Mouse (Mus musculus): ENCODE data around the gene Abca2.

Gene Abca2

DNA sequence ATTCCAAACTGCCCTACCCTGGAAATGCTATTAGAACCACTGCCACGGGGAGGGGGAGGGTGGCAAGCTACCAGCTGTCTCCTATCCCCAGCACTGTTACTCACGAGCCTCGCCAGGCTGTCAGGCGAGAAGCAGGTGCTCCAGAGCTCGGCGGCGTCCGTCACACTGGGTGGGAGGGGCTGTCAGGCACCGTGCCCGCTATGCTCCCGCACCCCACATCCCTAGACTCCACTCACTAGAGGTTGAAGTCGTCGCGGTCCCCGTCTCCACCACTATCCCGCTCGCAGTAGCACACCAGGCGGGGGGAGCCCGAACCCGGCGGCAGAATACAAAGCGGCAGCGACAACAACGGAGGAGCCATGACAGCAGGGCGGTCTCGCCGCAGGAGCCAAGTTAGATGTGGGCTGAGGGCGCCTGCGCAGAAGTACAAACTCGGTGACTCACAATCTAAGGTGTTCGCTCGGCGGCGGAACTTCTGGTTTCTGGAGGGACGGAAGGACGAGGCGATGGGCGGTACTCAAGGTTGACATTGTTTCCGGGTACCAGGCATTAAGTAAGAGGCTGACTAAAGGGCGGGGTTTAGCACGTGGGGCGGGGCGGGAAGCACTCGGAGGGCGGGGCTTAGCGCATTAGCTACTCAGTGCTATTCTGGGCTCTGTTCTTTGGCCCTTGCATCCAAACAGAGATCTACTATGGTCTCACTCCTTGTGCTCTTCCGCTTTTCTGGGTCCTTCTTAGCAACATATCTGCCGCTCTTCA, 32.2 kb downstream of the Abca2 start, which contains the start of gene Paxx:
TSS of gene Paxx (minus strand) at position 544 of the 759 bp plus-strand sequence.
- peak; percentile 98 for DNase-seq (ENCODE audit: low read depth, low spot score)

DNA sequence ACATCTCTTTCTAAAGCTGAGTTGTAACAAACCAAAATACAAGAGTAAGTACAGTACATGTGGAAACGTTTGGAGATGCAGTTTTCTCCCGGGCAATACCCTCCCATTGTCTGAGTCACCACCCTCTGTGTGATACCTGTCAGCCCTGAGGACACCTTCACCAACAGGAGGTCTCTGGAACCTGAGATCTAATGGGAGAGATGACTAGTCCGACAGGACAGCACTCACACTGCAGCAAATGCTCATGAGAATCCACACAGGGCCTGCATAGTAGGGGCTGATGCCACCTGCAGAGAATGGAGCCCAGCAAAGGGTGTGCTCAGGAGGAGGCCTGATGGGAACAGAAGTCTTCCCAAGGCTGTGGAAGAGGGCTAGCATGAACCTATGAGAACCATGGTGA, 32.9 kb downstream of the Abca2 start:
- DNase-seq (ENCODE audit: low read depth, low spot score) = no peak

DNA sequence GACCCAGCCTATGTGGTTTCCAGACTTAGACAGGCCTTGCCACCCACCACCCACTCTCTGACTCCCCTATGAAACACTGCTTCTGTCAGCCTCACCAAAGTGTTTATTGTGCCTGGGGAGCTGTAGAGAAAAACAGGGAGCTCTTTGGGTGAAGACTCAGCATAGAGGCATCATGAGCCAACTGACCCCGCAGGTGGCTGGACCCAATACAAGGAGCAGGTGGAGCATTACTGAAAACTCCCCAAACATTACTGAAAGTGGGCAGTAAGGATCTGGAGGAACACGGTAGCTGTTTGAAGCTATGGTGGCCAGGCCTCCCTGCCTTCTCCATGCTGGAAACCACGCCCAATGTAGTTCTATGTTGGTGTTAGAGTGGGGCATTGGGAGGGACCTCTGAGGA, 35.1 kb downstream of the Abca2 start:
- no peak for DNase-seq (ENCODE audit: low read depth, low spot score)

DNA sequence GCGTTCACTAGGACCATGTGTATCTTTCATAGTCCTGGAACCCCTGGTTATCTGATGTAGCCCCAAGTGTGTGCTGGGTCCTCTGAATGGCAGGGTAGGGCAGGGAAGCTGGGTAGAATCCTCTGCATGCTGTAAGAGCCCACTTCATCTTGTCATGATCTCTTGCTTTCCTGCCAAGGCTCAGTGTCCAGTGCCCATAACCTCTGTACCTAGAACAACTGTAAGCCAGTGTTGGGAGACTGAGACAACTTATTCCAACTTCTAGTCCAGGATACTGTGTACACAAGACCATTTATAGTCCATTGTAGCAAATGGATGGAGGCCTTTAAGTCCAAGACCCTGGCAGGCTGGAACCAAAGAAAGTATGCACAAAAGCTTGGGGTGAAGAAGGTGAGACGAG, 36.8 kb downstream of the Abca2 start:
- DNase-seq (ENCODE audit: low read depth, low spot score) = no peak

DNA sequence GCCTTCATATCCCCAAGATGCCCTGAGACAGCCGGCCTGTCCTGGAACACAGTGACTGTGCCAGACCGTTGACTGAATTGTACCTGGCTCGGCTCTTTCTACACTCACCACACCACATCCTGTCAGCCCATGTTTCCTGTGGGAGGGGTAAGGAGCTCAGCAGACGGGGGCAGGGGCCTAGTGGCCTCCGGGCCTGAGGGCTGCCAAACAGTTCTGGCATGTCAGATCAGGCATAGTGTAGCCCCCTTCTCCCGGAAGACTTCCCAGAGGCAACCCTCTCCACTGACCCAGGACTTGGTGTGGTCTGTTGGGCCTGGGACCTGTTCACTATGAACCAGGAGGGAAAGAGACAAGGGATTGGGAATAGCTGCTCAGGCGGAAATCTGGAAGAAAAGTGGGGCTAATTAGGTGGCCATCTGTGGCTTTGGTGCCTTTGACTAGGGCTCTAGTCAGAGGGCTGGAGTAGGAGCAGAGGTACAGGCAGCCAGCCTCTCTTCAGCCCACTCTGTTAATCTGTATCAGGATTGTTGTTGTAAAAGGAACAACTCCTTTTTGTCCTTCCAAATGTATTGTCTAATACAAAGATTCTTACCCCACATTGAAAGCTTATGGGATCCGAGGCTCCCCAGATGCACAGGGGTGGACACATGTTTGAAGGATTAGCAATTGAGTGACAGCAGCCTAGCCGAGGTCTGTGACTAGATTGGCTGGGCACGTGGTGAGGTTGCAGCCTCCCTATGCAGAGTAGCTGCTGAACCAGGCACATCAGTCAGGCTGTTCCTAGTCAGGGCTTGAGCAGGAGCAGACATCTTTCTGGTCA, 37.5 kb downstream of the Abca2 start:
- no peak for DNase-seq (ENCODE audit: low read depth, low spot score)

DNA sequence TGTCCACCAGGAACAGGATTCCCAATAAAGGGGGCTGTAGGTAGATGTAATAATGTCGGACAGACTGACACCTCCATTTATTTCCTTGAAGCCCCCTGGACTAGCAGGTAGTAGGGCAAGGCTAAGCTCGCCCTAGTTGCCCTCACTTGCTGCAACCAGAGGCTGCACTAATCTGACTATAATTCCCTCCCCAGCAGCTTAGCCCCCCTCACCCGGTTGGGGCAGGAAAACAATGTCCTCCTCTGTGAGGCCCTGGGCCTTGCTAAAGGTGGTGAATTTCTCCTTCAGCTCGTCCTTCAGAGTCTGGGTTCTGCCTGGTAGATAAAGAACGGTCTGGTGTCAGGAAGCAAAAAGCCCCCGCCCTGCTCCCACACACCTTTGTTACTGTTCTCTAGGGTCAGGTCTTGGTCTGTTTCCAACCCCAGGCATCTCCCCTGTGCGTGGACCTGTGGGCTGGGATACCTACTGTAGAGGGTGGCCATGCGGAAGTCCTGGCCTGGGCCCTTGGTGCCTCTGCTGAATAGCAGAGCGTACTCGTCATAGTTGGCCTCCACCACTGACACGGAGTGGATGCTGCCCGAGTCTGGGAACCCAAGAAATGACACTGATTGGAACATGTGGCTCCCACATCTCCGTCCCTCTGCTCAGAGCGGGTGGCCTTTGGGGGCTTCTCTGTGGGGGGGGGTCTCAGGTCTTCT, 39.3 kb downstream of the Abca2 start:
- DNase-seq (ENCODE audit: low read depth, low spot score) = no peak

DNA sequence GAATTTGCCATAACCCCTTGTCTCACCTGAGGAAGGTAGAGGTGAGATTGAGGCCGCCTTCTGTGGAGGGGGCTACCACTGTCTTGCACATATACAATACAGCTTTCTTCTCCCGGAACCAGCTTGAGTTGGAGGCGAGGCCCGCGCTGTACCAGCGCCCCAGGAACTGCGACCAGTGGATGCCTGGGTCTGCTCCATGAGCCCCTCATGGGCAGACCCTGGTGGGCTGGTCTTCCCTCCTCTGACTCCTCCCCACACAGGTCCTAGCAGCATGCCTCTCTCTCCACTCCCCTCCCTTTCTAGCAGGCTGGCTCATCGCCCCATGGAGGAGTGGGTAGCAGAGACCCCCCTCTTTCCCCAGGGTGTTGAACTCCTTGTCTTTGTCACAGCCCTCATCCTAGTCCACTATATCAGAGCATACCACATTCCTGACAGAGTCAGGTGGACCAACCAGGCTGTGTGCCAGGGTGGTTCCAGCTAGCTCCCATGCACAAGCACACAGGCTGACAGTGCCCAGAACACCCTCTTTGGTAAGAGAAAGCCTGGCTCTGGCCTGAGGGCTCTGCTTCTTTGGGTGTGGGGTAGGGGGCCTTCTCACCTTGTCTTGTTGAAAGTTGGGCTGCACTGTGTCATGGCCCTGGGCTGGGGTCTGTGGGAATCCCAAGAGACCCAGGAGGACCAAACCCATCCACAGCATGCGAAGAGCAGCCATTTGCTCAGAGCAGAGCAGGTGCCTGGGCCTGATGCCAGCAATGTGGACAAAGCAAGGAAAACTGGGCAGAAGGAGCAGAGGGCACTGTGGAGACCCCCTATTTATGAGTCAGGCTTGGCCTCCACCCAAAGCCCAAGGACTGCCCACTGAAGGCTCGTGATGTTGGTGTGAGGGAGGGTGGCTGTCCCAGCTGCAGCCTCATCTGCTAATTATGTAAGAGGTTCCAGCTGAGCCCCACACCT, 40.7 kb downstream of the Abca2 start:
- DNase-seq (ENCODE audit: low read depth, low spot score) = peak; percentile 69

DNA sequence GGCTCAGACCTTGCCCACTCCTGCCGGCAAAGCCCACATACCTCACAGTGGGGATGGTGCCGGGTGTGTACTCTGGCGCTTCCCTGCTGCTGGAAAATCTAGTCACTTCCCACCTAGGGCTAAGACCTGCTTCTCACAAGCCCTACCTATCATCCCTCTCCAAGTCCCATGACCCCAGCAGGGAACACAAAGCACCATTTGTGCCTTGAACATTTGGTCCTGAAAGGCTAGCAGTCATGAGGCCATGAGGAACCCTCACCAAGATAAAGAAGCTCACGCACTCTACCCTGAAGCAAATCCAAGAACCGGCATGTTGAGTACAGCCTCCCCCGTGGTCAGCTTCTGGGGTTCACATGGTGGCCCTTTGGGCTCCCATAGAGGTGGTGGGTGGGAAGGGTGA, 41.5 kb downstream of the Abca2 start, which contains the start of gene Ptgds:
TSS of gene Ptgds (minus strand) at position 78 of the 400 bp plus-strand sequence.
- DNase-seq (ENCODE audit: low read depth, low spot score) = no peak

DNA sequence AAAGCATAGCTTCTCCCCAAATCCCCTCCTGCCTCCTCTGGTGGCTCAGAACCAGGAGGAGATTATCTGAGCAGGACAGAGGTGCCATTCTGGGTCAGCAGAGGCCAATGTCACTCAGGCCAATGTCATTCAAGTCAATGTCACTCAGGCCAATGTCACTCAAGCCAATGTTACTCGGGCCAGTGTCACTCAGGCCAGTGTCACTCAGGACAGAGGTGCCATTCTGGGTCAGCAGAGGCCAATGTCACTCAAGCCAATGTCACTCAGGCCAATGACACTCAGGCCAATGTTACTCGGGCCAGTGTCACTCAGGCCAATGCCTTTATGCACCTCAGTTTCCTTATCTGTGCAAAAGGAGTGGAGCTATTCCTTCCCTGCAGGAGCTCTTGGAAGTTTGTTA, 44.0 kb downstream of the Abca2 start:
- DNase-seq (ENCODE audit: low read depth, low spot score) = no peak

DNA sequence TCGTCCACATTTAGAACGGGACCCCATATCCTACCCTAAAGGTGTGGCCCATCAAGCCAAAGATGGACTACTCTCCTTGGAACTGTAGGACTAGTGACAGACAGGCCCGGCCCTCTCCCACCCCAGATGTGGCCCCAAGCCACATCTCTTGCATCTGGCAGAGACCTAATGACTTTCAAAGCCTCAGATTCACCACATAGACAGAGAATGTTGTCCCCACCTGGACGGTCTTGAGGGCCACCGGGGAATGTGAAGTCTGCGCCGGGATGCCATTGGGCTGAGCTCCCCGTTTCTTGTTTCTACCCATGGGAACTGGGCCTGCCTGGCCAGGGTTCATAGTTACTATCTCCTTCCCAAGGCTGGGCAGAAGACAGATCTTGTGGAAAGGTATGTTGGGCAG, 49.0 kb downstream of the Abca2 start:
- no peak for DNase-seq (ENCODE audit: low read depth, low spot score)

DNA sequence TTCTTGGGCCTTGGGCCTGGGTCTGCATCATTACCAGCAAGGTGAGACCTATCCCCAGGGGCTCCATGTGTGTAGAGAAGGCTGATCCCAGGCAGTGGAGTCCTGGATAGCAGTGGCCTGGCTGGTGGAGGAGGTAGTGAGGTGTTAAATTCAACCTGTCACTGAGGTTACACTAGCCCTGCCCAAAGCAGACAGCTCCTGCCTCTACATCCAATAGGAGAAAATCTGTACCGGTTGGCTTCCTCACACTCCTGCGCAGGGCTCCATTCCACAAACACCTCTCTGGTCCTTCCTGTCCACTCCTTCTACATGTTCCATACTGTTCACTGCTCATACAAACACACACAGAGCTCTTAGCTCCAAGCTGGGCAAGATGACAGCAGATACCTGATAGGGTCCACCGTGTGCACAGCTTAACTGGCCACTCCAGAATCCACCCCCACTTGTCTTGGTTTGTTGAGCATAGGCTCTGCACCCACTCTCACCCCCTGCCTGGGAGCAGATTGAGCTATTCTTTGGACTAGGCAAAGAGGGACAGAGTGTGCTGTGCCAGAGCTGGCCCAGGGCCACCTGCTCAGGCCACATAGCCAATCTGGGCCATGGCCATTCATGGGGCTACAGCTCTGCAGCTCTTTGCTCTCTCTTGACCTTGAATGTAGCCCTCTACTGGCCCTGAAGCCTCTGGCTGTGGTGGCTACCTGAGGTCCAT, 49.6 kb downstream of the Abca2 start:
- no peak for DNase-seq (ENCODE audit: low read depth, low spot score)

DNA sequence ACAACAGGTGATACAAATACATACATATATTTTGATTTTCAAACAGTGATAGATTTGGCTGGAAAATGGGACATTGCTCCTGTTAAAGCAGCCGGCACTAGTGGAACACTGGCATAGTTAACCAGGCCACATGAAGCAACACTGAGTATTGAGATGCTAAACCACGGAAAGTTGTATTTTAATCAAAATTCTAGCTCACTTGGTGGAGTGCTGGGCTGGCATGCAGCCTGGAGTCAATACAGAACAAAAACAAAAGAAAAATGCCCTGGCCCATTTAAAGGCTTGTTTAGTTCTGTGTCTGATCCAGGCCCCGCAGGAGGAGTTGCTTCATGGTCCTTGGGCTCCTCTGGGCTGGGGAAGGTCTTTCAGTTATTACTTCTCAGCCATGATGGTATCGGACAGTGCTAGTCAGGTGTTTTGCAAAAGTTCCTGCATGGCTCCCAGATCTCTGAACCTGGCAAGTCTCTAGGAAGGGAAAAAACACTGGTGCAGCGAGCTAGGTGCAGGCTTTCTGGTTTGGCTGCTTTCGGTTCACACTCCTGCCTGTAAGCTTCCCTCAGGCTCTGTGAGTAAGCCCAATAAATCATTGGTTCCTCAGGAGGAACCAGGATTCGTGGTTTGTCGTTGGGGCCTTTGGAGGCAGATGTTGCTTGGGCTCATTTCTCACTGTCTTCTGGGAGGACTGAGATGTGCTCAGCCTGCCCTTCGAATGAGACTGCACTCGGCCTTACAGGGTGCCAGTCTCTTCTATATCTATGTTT, 51.2 kb downstream of the Abca2 start:
- DNase-seq (ENCODE audit: low read depth, low spot score) = no peak

DNA sequence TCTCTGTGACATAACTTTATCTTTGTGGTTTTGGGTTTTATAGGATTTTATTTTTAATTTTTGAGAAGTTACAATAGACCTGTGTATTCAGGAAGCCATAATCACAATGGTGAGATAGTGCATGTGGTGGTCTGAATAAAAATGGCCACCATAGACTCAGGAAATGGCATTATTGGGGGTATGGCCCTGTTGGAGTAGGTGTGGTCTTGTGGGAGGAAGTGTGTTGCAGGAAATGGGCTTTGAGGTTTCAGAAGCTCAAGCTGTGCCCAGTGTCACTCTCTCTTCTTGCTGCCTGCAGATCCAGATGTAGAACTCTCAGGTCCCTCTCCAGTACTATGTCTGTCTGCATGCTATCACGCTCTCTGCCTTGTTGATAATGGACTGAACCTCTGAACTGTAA, 52.0 kb downstream of the Abca2 start:
- no peak for DNase-seq (ENCODE audit: low read depth, low spot score)

DNA sequence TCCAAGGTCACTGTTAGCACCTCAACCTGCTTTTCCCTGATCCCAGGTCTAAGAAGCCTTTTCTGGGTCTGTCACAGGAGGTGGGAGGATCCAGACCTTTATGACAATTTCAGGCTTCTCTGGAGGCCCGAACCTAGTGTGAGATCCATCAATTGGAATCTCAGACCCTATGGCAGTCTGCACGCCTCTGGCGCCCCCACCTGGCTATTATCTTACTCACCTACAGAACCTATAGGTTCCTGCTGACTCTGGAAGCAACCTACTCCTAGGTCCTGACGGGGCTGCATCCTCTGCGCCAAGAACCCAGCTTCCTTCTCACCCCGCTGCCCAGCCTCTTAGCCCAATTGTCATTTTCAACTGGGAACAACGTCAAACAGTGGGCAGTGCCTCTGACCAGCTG, 54.5 kb downstream of the Abca2 start:
- DNase-seq (ENCODE audit: low read depth, low spot score) = no peak

DNA sequence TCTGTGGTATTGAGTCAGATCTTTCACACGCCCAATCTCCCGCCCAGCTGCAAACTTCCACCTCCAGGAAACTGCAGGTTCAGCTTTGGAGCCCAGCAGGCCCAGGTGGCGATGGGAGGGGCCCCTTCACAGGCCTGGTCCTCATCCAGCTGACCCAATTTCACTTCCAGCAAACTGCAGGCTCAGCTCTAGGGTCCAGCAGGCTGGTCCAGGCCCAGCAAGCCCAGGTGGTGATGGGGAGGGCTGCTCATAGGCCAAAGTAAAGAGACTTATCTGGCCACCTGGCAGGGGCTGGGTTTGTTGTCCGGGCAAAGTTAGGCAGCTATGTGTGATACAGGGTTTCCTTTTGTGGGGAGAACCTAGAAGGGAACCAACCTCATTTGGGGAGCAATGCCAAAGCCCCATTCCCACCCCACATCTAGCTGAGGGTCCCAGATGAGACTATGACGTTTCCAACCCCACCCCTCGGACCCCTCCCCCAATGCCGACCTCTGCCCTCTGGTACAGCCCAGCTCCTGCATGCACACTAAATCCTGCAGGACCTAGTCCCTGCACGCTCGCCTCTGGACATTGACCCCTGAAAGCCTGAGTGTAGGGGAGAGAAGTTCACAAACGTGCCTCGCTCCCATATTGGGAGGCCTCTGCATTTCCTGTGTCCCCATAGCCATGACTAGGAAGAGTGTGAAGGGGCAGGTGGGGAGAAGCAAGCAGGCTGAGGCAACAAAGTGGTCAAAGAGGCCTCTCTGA, 56.6 kb downstream of the Abca2 start:
- no peak for DNase-seq (ENCODE audit: low read depth, low spot score)

DNA sequence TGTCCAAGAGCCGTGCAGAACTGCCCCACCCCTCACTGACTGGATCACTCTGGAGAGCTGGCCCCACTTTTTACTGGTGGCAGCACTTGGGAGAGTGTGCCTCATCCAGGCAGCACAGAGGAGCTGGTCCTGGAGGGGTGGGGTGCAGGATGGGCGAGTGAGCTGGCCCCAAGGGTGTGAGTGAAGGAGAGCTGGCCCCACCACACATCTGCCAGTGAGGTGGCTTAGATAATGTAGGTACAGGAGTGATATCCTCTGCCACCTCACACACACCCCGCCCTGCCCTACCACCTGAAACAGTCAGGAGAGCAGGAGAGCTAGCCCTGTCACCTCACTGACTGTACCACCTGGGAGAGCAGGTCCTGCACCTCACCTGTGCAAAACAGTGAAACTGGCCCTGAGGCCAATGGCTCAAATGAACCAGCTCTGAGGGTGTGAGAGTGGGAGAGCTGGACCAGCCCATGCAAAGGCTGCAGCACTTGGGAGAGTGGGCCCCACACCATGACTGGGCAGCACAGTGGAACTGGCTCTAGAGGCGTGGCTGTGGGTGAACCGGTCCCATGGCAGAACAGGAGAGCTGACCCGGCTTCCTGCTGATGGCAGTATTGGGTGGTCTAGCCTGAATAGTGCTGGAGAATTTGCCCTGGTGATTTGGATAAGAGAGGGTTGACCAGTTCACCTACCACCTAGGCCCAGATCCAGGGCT, 59.6 kb downstream of the Abca2 start:
- DNase-seq (ENCODE audit: low read depth, low spot score) = no peak

DNA sequence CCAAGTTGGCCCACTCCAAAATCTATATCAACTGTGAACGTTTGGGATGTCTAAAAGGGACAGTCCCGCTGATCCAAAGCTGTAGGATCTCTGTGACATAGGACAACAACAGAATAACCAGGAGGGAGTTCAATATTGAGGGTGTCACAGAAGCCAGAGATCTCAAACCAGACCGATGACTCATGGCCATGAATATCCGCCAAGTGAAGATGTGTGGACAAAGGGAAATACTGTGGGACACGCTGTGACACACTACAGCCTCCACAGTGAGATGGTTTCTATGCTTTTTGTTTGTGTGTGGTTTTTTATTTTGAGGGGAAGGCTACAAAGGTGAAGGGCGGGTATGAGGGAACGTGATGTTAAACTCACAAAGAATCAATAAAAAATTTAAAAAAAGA, 60.2 kb downstream of the Abca2 start:
- DNase-seq (ENCODE audit: low read depth, low spot score) = no peak

DNA sequence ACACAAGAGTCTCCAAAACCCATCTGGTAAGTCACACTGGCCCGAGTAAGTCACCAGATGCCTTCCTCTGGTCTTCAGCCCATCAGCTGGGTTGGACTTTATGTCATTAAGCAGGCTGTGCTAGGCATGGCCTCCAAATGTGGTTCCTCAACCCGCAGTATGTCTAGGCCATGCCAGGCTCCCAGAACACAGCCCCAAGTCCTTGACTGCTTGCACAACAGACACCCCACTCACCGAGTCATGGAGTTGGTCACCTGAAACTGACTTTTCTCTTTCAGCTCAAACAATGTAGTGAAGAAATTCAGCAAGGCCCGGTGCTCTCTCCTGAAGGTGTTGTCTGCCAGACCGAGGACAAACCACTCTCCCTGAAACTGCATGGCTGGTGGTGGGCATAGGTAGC, 64.5 kb downstream of the Abca2 start:
- no peak for DNase-seq (ENCODE audit: low read depth, low spot score)
